Mouse (Mus musculus): ENCODE results near the gene Lamb3. TPM values are rescaled to one million over a fixed set of nuclear protein-coding genes. Genes with fewer than 3 reads are reported as not detected.
A peak's percentile ranks its signal among the peaks of the same experiment; 100 is the strongest.

Lamb3 gene
- polyA plus RNA-seq, 1 experiment from 2014 or later: 0.38 TPM

DNA sequence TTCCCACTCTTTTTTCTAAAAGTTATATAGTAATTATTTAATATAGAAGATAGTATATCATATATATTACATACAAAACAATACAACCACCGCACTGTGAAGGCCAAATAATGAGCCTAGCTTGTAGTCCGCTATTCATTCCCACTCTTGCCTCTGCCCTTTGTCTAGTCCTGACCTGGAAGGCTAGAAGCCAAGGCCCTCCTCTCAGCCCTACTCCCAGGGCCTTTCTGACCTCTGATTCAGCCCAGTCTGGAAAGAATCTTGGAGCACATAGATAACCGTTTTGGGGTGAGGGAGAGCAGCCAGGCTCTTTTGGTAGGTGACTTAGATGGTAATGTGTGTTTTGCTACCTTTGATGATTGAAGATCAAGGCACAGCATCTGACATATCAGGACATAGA is 86.4 kb downstream of the Lamb3 start:
- Histone ChIP-seq H3K4me3 (no peak overlapping the region), H3K9ac (no peak overlapping the region), H3K36me3 (no peaks in the 10 kb centered on the region), H3K4me1 (no peaks in the 10 kb centered on the region), H3K27ac (no peak overlapping the region), H3K4me2 (replicated peaks) (no peak overlapping the region), H3K27me3 (replicated peaks) (no peaks in the 10 kb centered on the region), H3K9me3 (no peaks in the 10 kb centered on the region)
- ATAC-seq (ENCODE audit: low FRiP score, low read depth): no peak
- 76% methylated on average over 3 of the region's 3 CpGs for WGBS

DNA sequence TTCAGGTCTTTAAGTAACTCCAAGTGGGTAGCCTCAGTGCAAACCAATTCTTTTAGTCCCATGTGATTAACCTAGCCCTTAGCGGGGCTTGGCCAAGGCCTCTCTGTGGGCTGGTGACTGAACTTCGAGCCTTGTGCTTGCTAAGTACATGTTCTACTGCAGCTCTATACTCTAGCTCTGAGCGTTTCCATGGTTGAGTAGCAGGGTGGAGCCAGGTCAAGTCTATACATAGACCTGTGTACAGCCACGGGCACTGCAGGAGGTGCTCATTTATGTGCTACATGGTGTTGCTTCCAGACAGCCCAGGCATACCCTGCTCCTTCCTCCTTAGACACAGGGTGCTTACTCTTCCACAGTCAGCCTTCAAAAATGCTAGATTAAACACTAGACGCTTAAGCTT is 88.4 kb downstream of the Lamb3 start:
- Histone ChIP-seq H3K36me3 (no peaks in the 10 kb centered on the region), H3K27me3 (replicated peaks) (no peaks in the 10 kb centered on the region), H3K9ac (no peak overlapping the region), H3K9me3 (no peaks in the 10 kb centered on the region), H3K4me1 (no peaks in the 10 kb centered on the region), H3K4me2 (replicated peaks) (no peak overlapping the region), H3K4me3 (no peak overlapping the region), H3K27ac (no peak overlapping the region)
- ATAC-seq (ENCODE audit: low FRiP score, low read depth): no peak
- 88% methylated on average over 5 of the region's 5 CpGs for WGBS

GRCm38 (mm10) chr1:193298141-193298765 is 90.8 kb downstream of the Lamb3 start:
- Histone ChIP-seq H3K4me2 (replicated peaks) (no peak overlapping the region), H3K9me3 (no peaks in the 10 kb centered on the region), H3K27ac (no peak overlapping the region), H3K36me3 (no peaks in the 10 kb centered on the region), H3K4me3 (no peak overlapping the region), H3K9ac (no peak overlapping the region), H3K4me1 (no peaks in the 10 kb centered on the region), H3K27me3 (replicated peaks) (no peaks in the 10 kb centered on the region)
- WGBS: 84% methylated on average over 3 of the region's 3 CpGs
- ATAC-seq (ENCODE audit: low FRiP score, low read depth): no peak

GRCm38 (mm10) chr1:193299995-193300394 is 92.5 kb downstream of the Lamb3 start:
- H3K27me3 ChIP-seq (replicated peaks): no peaks in the 10 kb centered on the region
- WGBS: 50% methylated on average over 1 of the region's 1 CpGs
- no peaks in the 10 kb centered on the region for H3K9me3 ChIP-seq
- no peak overlapping the region for H3K4me2 ChIP-seq (replicated peaks)
- no peak overlapping the region for H3K4me3 ChIP-seq
- no peaks in the 10 kb centered on the region for H3K4me1 ChIP-seq
- ATAC-seq (ENCODE audit: low FRiP score, low read depth): no peak
- H3K36me3 ChIP-seq: no peaks in the 10 kb centered on the region
- H3K27ac ChIP-seq: no peak overlapping the region
- H3K9ac ChIP-seq: no peak overlapping the region

DNA sequence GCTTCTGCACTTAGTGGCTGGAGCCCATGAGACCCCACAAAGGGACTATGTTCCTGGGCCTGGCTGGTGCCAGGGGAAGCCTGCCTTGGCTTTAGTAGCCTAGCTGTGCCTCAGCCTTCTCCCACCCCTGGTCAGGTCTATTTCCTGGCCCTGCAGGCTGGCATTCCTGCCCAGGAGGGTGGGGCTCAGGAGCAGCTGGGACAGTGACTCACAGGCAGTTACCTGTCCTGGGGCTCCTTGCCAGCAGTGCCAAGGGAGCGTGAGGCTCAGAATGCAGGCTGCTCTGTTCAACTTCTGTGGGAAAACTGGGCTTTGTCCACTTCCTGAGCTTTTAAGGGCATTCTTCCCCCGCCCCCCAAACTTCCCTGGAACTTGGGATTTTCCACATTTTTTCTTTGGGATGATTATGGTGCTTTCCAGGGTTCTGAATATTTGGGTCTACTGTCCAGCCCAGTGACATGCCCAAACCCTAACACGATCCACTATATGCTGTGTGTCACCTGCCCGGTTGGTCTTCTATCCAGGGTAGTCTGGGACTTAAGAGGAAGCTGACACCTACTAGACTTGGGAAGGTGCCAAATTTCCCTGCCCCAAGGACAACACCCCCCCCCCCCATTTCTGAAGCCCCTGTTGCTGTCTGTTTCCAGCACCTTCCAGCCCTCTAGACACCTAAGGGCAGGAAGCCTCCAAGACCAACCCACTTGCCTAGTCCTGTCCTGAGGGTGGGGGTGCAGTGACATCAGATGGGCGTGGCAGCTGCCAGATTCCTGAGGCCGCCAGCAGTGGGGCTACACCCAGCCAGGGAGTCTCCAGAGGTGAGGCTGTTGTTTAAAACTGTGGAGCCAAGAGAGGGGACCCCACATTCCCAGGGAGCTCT is 94.0 kb downstream of the Lamb3 start:
- H3K4me2 ChIP-seq (replicated peaks): no peak overlapping the region

GRCm38 (mm10) chr1:193302093-193302405 is 94.5 kb downstream of the Lamb3 start:
- WGBS: 73% methylated on average over 8 of the region's 8 CpGs
- Histone ChIP-seq H3K27me3 (replicated peaks) (no peaks in the 10 kb centered on the region), H3K36me3 (no peaks in the 10 kb centered on the region), H3K27ac (no peak overlapping the region), H3K4me1 (peaks cover 8% of the 10 kb centered on the region), H3K4me2 (replicated peaks) (no peak overlapping the region), H3K4me3 (no peak overlapping the region), H3K9ac (no peak overlapping the region), H3K9me3 (no peaks in the 10 kb centered on the region)
- ATAC-seq (ENCODE audit: low FRiP score, low read depth): no peak

More for the DNA sequence above, 94.0 kb downstream of the Lamb3 start:
- ATAC-seq (ENCODE audit: low FRiP score, low read depth): 0 out of 2 replicates have a peak, but pooled peaks have one; percentile 7
- no peak overlapping the region for H3K27ac ChIP-seq
- H3K9ac ChIP-seq: no peak overlapping the region
- peaks cover 8% of the 10 kb centered on the region for H3K4me1 ChIP-seq
- WGBS: 77% methylated on average over 6 of the region's 6 CpGs
- H3K27me3 ChIP-seq (replicated peaks): no peaks in the 10 kb centered on the region
- no peak overlapping the region for H3K4me3 ChIP-seq
- H3K36me3 ChIP-seq: no peaks in the 10 kb centered on the region
- no peaks in the 10 kb centered on the region for H3K9me3 ChIP-seq

DNA sequence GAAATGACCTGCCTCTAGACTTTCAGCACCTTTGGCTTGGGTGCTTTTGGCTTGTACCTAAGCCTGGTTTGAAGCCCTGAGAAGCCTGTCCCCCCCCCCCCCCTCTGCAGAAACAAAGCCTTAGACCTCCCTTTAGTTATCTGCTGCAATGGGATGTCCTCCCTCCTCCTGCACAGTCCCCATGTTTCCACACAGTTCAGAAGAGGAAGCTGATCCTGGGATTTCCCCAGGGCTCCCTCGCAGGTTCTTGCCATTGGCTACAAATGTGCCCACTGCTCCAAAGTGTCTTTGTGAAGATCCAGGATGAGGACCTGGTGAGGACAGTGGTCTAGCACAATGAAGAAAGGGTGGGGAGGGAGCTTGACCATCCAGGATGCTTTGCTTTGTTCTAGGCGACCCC is 95.6 kb downstream of the Lamb3 start:
- H3K27me3 ChIP-seq (replicated peaks): no peaks in the 10 kb centered on the region
- H3K36me3 ChIP-seq: no peaks in the 10 kb centered on the region
- no peak overlapping the region for H3K4me3 ChIP-seq
- no peak overlapping the region for H3K27ac ChIP-seq
- no peak for ATAC-seq (ENCODE audit: low FRiP score, low read depth)
- H3K9me3 ChIP-seq: no peaks in the 10 kb centered on the region
- whole genome bisulfite sequencing: 71% methylated on average over 2 of the region's 2 CpGs
- H3K4me2 ChIP-seq (replicated peaks): no peak overlapping the region
- no peak overlapping the region for H3K9ac ChIP-seq
- H3K4me1 ChIP-seq: peaks cover 8% of the 10 kb centered on the region

DNA sequence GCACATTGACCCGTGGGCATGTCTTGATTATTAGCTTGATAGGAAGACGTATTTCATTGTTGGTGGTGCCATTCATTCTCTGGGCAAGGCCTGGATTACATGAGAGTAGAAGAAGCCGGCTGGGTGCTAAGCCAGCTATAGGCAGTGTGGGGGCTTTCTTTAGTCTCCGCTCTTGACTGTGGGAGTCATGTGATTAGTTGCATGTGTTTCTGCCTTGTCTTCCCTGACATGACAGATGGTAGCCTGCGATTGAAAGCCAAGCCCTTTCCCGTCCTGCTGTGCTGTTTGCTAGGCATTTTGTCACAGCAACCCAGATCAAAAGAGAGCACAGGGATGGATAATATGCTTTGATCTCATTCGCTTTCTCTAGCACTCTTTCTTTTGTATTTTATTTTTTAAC is 97.9 kb downstream of the Lamb3 start:
- WGBS: 7% methylated on average over 7 of the region's 7 CpGs
- no peak overlapping the region for H3K9ac ChIP-seq
- H3K4me3 ChIP-seq: no peak overlapping the region
- H3K4me2 ChIP-seq (replicated peaks): no peak overlapping the region
- no peaks in the 10 kb centered on the region for H3K27me3 ChIP-seq (replicated peaks)
- no peak overlapping the region for H3K27ac ChIP-seq
- H3K36me3 ChIP-seq: no peaks in the 10 kb centered on the region
- H3K9me3 ChIP-seq: no peaks in the 10 kb centered on the region
- H3K4me1 ChIP-seq: peaks cover 8% of the 10 kb centered on the region
- ATAC-seq (ENCODE audit: low FRiP score, low read depth): peak; percentile 83

GRCm38 (mm10) chr1:193306832-193307231 is 99.3 kb downstream of the Lamb3 start:
- no peak overlapping the region for H3K4me3 ChIP-seq
- H3K27ac ChIP-seq: no peak overlapping the region
- no peak for ATAC-seq (ENCODE audit: low FRiP score, low read depth)
- H3K27me3 ChIP-seq (replicated peaks): no peaks in the 10 kb centered on the region
- H3K9me3 ChIP-seq: no peaks in the 10 kb centered on the region
- 94% methylated on average over 2 of the region's 2 CpGs for whole genome bisulfite sequencing
- H3K9ac ChIP-seq: no peak overlapping the region
- no peak overlapping the region for H3K4me2 ChIP-seq (replicated peaks)
- no peaks in the 10 kb centered on the region for H3K36me3 ChIP-seq
- H3K4me1 ChIP-seq: peaks cover 8% of the 10 kb centered on the region

DNA sequence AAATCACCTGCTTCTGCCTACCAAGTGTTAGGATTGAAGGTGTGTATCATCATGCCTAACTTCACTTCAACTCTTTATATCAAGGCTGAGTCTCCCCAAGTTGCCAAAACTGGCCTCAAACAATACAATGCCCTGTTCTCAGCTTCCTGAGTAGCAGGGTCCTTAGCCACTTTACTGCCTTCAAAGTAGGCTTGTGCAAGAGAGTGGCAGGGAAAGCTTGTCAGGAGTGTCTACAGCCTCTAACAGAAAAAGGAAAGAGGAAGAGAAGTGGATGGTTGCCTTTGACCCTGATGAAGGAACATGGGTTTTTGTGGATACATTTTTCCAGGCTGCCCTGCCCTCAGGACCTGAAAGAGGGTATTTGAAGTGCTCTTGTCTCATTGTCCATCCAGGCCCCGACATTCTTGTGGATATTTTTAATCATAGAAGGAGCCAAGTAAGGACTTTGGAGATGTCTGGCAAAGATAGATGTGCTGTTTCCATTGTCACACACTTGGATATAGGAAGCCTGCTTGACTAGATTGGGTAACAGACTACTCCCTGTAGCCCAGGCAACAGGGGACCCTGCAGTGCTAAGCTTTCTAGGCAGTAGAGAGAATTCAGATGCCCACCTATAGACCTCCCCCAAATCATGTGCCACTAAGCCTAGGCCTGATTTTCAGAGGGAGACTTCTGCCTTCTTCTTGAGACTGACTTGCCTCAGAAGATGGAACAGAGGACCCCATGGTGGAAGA is 102.5 kb downstream of the Lamb3 start:
- WGBS: 81% methylated on average over 1 of the region's 1 CpGs
- peaks cover 8% of the 10 kb centered on the region for H3K4me1 ChIP-seq
- H3K4me3 ChIP-seq: no peak overlapping the region
- H3K9me3 ChIP-seq: no peaks in the 10 kb centered on the region
- H3K27me3 ChIP-seq (replicated peaks): no peaks in the 10 kb centered on the region
- no peak for ATAC-seq (ENCODE audit: low FRiP score, low read depth)
- H3K36me3 ChIP-seq: no peaks in the 10 kb centered on the region
- H3K27ac ChIP-seq: no peak overlapping the region
- no peak overlapping the region for H3K9ac ChIP-seq
- no peak overlapping the region for H3K4me2 ChIP-seq (replicated peaks)

DNA sequence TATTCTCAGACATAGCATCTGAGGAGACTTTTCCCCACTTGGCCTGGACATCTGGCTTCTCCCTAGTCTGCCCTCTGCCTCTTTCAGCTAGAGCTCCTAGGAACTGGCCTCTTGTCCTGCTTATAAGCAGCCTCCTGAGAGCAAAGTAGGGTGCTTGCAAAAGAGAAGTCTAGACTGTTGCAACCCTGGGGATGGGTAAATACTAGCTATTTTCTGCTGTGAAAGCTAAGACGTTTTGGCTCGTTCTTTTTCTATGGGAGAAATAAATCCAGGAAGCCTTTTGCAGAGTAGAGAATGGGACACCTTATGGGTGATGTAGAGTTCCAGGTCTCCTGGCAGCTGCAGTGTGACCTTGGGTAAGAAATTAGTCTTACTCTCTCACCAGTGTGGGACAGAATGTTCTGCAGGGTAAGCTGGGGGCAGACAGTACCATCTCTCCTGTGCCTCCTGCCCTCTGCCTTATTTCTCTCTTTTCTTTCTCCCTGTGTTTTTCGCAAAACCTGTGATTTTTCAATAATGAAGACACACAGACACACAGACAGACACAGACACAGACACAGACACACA is 103.1 kb downstream of the Lamb3 start:
- Histone ChIP-seq H3K4me3 (no peak overlapping the region), H3K4me1 (0 out of 2 replicates have a peak, but pooled peaks cover 4% of the 10 kb centered on the region), H3K9me3 (no peaks in the 10 kb centered on the region), H3K36me3 (no peaks in the 10 kb centered on the region), H3K9ac (no peak overlapping the region), H3K27me3 (replicated peaks) (no peaks in the 10 kb centered on the region), H3K4me2 (replicated peaks) (no peak overlapping the region), H3K27ac (no peak overlapping the region)
- 78% methylated on average over 3 of the region's 3 CpGs for WGBS
- no peak for ATAC-seq (ENCODE audit: low FRiP score, low read depth)

DNA sequence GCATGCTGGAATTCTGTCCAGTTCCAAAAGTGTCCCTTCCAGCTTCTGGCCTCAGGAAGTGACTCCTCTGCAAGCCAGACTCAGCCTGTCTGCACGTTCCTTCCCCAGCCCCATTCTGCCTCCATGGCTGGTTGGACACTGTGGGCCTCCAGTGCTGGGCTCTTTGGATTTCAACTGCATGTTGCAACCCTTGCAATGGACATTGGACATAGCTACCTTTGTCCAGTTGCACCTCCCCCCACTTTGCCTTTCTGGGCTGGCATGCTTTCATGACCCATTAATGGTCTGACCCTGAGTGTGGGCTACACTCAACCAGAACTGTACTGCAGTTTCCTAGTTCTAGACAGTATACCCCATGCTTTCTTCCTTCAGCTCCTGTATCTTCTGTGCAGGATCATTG is 104.1 kb downstream of the Lamb3 start:
- WGBS: 84% methylated on average over 1 of the region's 1 CpGs
- no peaks in the 10 kb centered on the region for H3K36me3 ChIP-seq
- H3K27me3 ChIP-seq (replicated peaks): no peaks in the 10 kb centered on the region
- no peak overlapping the region for H3K4me2 ChIP-seq (replicated peaks)
- H3K27ac ChIP-seq: no peak overlapping the region
- H3K9me3 ChIP-seq: no peaks in the 10 kb centered on the region
- no peak overlapping the region for H3K9ac ChIP-seq
- no peak overlapping the region for H3K4me3 ChIP-seq
- H3K4me1 ChIP-seq: no peaks in the 10 kb centered on the region
- no peak for ATAC-seq (ENCODE audit: low FRiP score, low read depth)
